Mouse (Mus musculus) erythroblast, embryonic 14.5 days (primary cell): ENCODE results near the gene F5.

Experiments
- GATA1 ChIP-seq: IDR thresholded peaks from 2 replicates; pipeline ENCODE4 v1.6.1; 2012; ENCODE audit warnings: low read length, inconsistent platforms, mixed read lengths
- TAL1 ChIP-seq: IDR thresholded peaks from 3 replicates; pipeline ENCODE4 v1.6.1; 2012; ENCODE audit warnings: low read length, inconsistent platforms, mixed read lengths

GRCm38 (mm10) chr1:164110591-164111329, 40.9 kb upstream of the F5 start:
- TF ChIP-seq GATA1 (no peak), TAL1 (no peak)
